Mouse (Mus musculus) cortical plate, adult 2 months (tissue): Measurements from ENCODE around the gene Amt. TPM values are rescaled to one million over a fixed set of nuclear protein-coding genes. Genes with fewer than 3 reads are reported as not detected.

Experiments used
- H3K27ac ChIP-seq: fragments of 200-500 bp; 2 replicates; pipeline ENCODE4 v1.5.1; 2012; ENCODE audit warnings: low read length, control low read depth, inconsistent platforms; ENCODE audit not compliant: insufficient read depth
- H3K4me1 ChIP-seq: fragments of 200-500 bp; 2 replicates; pipeline ENCODE4 v1.6.1; 2011; ENCODE audit warnings: low read length; ENCODE audit not compliant: control insufficient read depth, insufficient read depth
- H3K4me3 ChIP-seq: fragments of 200-500 bp; 2 replicates; pipeline ENCODE4 v1.5.1; 2011; ENCODE audit warnings: mild to moderate bottlenecking, low read length, control low read depth; ENCODE audit not compliant: insufficient read depth
- CTCF ChIP-seq: fragments of 200-500 bp; IDR thresholded peaks from 2 replicates; pipeline ENCODE4 v1.5.1; 2011; ENCODE audit warnings: mild to moderate bottlenecking, control low read depth, low read length; ENCODE audit not compliant: insufficient read depth; ENCODE audit errors: extremely low read depth
- POLR2A ChIP-seq: fragments of 200-500 bp; IDR thresholded peaks from 2 replicates; pipeline ENCODE4 v1.6.1; 2011; ENCODE audit warnings: mild to moderate bottlenecking, low read length, control low read depth; ENCODE audit not compliant: insufficient read depth; ENCODE audit errors: extremely low read depth
- polyA plus RNA-seq: library from polyadenylated mRNA; depleted of rRNA; stranded (reverse); fragments of >200 nt; gene quantifications from 2 replicates; pipeline ENCODE4 v1.2.3, GENCODE M21; 2012

The Amt gene
- polyA plus RNA-seq, 1 experiment, result 55.0 TPM

DNA sequence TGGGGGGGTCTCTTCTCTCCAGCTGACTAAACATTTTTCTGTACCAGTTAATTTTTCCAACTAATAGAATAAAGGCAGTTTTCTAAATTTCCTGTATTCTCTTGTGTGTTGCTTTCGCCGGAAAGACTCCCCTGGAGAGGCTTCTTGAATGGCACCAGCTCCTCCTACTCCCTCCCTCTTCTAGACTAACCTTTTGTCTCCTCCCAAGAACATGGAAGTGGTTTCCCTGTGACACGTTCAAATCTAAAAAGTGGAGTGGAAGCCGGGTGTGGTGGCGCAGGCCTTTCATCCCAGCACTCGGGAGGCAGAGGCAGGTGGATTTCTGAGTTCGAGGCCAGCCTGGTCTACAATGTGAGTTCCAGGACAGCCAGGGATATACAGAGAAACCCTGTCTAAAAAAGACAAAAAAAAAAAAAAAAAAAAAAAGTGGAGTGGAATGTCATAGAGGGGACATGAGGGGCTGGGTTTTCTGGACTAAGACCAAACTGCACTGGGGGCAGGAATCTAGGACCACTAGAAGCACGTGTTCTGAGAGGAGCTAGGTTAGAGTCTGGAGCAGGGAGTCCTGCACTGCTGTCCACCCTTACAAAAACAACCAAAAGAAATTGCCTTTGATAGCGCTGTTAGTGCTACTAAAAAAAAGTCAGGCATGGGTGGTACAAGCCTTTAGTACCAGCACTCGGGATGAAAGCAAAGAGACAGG, 41.3 kb downstream of the Amt start:
- H3K27ac ChIP-seq, result peak overlapping the region; percentile 17; the same call in 1 of the 2 replicates
- peaks cover 5% of the 10 kb centered on the region for H3K4me1 ChIP-seq
- TF ChIP-seq POLR2A (no peak), CTCF (no peak)
- H3K4me3 ChIP-seq, result no peak overlapping the region

DNA sequence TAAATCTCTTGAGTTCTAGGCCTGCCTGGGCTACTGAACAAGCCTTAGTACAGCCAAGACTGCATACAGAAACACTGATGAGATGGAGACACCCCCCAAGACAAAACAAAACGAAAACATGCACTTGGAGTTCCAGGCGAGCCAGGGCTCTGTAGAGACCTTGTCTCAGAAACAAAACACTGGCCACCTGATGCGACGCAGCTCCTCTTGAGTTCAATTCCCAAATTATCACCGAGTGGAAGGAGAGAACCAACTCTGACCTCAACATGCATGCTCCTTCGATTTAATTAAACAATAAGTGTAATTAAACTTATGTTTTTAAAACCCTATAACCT, 41.9 kb downstream of the Amt start:
- Histone ChIP-seq H3K4me3 (peak overlapping the region; percentile 75), H3K27ac (peak overlapping the region; percentile 17; the same call in 1 of the 2 replicates), H3K4me1 (peaks cover 5% of the 10 kb centered on the region)
- no peak for TF ChIP-seq CTCF
- no peak for TF ChIP-seq POLR2A

DNA sequence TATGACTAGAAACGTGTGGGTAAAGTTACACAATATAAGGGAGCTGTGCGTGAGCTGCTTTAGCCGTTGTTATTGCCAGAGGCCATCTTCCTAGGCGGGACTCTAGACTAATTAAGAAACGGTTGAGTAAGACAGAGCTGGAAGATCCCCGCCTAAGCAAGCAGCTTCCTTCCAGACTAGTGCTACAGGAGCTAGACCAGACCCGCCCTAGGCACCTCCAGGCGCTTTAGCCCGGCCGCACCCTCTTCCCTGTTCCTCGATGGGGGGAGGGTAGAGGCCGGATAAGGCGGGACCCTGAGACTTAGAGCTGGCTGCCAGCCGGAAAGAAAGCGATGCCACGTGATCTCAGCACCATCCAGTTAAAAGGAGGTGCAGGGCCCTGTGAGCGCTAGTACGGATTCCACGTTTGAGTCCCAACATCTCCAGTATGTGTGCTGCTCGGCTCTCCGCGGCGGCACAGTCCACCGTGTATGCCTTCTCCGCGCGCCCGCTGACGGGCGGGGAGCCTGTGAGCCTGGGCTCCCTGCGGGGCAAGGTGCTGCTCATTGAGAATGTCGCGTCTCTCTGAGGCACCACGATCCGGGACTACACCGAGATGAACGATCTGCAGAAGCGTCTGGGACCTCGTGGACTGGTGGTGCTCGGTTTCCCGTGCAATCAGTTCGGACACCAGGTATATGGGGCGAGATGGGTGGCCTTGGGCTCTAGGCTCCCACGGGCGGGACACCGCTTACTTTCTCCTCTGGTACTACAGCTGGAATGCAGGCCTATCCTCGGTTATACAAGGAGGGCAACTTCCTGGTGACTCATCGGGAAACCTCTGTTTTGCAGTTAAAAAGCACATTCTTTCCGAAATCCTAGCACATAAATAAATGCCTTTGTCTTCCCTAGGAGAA, 42.5 kb downstream of the Amt start, which contains the start of gene Gpx1:
Gpx1 (plus strand) TSS at position 18 of the 896 bp plus-strand sequence.
- Histone ChIP-seq H3K4me3 (peak within 1 kb of the TSS; percentile 75), H3K27ac (peak within 1 kb of the TSS; percentile 87), H3K4me1 (peaks cover 5% of the 10 kb centered on the region)
- TF ChIP-seq CTCF (no peak), POLR2A (peak; percentile 99)

DNA sequence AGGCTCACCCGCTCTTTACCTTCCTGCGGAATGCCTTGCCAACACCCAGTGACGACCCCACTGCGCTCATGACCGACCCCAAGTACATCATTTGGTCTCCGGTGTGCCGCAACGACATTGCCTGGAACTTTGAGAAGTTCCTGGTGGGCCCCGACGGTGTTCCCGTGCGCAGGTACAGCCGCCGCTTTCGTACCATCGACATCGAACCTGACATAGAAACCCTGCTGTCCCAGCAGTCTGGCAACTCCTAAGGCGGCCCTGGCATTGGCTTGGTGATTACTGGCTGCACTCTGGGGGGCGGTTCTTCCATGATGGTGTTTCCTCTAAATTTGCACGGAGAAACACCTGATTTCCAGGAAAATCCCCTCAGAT, 43.2 kb downstream of the Amt start:
- TF ChIP-seq POLR2A, result no peak
- no peak for TF ChIP-seq CTCF
- Histone ChIP-seq H3K4me1 (peaks cover 5% of the 10 kb centered on the region), H3K4me3 (peak overlapping the region; percentile 75), H3K27ac (peak overlapping the region; percentile 87)

DNA sequence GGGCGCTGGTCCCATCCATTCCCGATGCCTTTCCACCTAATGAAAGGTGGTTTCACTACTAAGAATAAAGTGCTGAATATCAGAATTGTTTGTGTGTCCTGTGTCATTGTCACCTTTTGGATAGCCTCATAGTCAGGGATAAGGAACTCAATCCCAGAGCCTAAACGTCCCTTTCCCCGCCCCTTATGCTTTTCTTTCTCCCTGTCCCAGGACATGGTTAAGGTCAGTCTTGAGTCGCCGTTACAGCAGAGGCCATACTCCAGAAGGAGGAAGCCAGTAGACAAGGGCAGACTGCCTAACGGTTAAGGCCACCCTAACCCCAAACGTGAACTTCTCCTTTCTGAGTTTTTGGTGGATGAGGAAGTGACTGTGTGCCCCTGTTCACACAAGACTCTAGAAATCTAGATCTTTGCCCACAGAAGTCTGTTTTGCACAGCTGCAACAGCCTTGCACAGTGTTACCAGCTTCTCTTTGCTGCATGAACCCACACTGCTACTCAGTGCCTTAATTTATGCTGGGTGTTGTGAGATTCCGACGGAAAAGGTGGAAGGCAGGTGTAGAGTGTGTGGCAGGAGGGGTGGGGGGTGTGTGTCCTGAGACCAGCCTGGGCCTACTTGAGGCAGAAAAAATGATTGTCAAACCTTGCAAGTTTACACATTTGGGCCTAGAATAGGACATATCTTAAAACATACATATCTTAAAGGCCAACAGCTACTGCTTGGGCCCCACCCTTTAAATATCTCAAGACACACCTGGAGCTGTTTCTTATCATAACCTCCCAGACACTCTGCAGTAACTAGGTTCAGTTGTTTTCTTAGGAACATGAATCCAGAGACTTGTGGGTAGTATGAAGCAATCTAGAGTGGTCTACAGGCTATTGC, 43.8 kb downstream of the Amt start:
- H3K27ac ChIP-seq, result no peak overlapping the region
- H3K4me3 ChIP-seq, result peak overlapping the region; percentile 75
- peaks cover 5% of the 10 kb centered on the region for H3K4me1 ChIP-seq
- TF ChIP-seq POLR2A (no peak), CTCF (no peak)

DNA sequence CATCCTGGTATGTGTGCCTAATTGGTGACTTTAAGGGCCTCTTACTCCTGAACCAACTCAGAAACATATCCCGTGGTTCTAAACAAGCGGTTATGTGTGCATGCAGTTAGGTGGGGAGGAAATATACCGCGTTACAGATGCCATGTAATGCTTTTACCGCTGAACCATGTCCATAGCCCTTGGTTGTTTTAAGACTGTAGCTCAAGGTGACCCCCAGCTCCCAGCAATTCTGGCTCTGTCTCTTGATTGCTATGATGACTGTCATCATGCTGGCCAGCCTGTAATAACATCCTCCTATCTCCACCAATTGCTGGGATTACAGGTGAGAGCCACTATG, 44.5 kb downstream of the Amt start:
- no peak overlapping the region for H3K27ac ChIP-seq
- TF ChIP-seq POLR2A, result no peak
- no peak for TF ChIP-seq CTCF
- no peak overlapping the region for H3K4me3 ChIP-seq
- peaks cover 5% of the 10 kb centered on the region for H3K4me1 ChIP-seq

DNA sequence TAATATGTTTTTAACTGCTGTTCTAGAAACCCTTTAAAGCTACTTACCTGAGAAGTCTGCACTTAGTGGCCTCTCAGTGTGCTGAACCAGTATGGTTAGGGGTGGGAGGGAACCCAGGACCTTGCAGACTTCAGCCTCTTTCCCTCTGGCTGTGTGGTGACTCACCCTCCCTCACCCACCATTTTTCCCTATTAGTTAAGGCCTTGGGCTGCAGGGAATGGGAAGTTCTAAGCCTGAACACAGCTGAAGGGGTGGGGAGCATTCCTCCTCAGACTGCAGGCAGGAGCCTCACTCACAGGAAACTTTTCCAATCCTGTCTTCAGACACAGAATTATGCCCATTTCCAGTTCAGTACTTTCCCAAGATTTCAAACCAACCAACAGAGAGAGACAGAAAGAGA, 45.1 kb downstream of the Amt start:
- Histone ChIP-seq H3K27ac (peak overlapping the region; percentile 48; the same call in 1 of the 2 replicates), H3K4me1 (peaks cover 6% of the 10 kb centered on the region), H3K4me3 (no peak overlapping the region)
- TF ChIP-seq CTCF, result no peak
- no peak for TF ChIP-seq POLR2A

DNA sequence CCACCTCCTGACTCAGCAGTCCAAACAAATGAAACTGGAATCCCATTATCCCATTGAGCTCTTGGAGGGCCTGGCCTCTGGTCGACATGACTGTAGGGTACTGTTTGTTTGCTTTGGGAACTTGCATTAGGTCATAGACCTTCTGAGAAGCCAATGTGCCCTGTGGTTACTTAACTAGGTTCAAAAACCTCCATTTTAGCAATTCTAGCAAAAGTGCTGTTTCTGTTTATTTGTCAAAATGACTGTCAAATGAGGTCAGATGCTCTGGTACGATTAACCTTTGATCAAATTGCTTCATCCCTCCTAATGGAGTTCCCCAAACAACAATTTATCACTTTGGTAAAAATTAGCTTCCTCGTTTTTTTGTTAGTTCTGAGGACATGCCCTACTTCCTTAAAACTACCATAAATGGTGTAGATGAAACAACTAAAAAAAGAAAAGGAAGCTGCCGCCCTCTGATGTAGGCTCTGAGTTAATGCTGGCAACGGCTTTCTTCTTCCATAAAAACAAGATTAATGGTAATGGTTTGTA, 45.7 kb downstream of the Amt start:
- TF ChIP-seq POLR2A (no peak), CTCF (no peak)
- Histone ChIP-seq H3K4me3 (no peak overlapping the region), H3K4me1 (peaks cover 7% of the 10 kb centered on the region), H3K27ac (peak overlapping the region; percentile 48)

DNA sequence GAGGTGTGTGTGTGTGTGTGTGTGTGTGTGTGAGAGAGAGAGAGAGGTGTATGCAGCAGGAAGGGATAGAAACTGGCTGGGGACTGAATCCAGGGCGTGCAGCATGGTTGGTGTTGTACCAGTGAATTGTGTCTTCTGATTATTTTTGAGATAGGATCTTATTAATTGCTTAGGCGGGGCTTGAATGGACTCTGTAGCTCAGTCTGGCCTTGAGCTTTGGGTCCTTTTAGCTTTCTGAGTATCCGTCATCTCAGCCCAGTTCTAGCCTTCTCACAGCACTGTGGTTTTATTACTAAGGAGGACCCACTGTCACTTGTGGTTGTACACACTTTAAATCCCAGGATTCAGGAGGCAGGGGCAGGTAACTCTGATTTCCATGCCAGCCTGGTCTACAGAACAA, 46.7 kb downstream of the Amt start:
- Histone ChIP-seq H3K4me3 (no peak overlapping the region), H3K4me1 (peaks cover 7% of the 10 kb centered on the region), H3K27ac (0 out of 2 replicates have a peak overlapping the region, but pooled peaks have one; percentile 32)
- TF ChIP-seq CTCF (no peak), POLR2A (no peak)
